Mouse (Mus musculus) lung, embryonic 15.5 days (tissue): ENCODE measurements around the gene Sfrp5. TPM values are rescaled to one million over a fixed set of nuclear protein-coding genes. Genes with fewer than 3 reads are reported as not detected.
A peak's percentile ranks its signal among the peaks of the same experiment; 100 is the strongest.

Experiments
- ATAC-seq: fragments of 200-750 bp; cut with Nextera tagmentation; 2 replicates; pipeline ENCODE4 v1.8.0; 2017; ENCODE audit warnings: moderate number of reproducible peaks, borderline replicate concordance; ENCODE audit not compliant: low FRiP score, low TSS enrichment; ENCODE audit errors: extremely low read depth
- H3K27ac ChIP-seq: fragments of 300-500 bp; sonication (generic); 2 replicates; pipeline ENCODE4 v1.5.1; 2015; ENCODE audit warnings: moderate library complexity, mild to moderate bottlenecking, inconsistent platforms
- H3K27me3 ChIP-seq: fragments of 300-500 bp; sonication (generic); 2 replicates; pipeline ENCODE4 v1.6.1; 2015; ENCODE audit warnings: inconsistent platforms
- H3K36me3 ChIP-seq: fragments of 300-500 bp; sonication (generic); 2 replicates; pipeline ENCODE4 v1.6.1; 2015; ENCODE audit warnings: inconsistent platforms
- H3K4me1 ChIP-seq: fragments of 300-500 bp; sonication (generic); 2 replicates; pipeline ENCODE4 v1.6.1; 2015; ENCODE audit warnings: inconsistent platforms
- H3K4me2 ChIP-seq: fragments of 300-500 bp; sonication (generic); 2 replicates; pipeline ENCODE4 v1.6.1; 2015; ENCODE audit warnings: inconsistent platforms, mild to moderate bottlenecking, moderate library complexity
- H3K4me3 ChIP-seq: fragments of 300-500 bp; sonication (generic); 2 replicates; pipeline ENCODE4 v1.5.1; 2015; ENCODE audit warnings: mild to moderate bottlenecking, inconsistent platforms
- H3K9ac ChIP-seq: fragments of 300-500 bp; sonication (generic); 2 replicates; pipeline ENCODE4 v1.6.1; 2015; ENCODE audit warnings: inconsistent platforms
- H3K9me3 ChIP-seq: fragments of 300-500 bp; sonication (generic); 2 replicates; pipeline ENCODE4 v1.6.1; 2016; ENCODE audit warnings: inconsistent platforms
- whole genome bisulfite sequencing: fragments of 180-500 bp; shearing (Covaris S2); methylation state at CpG from one replicate; pipeline ENCODE4 v1.1.7; 2015; 5-methylcytosine and 5-hydroxymethylcytosine counted together
- polyA plus RNA-seq: library from polyadenylated mRNA; unstranded; fragments of >200 nt; fragmentation: Nextera tagmentation; extraction: Ambion mirVana; gene quantifications from 2 replicates; pipeline ENCODE4 v1.2.1, GENCODE M21; 2015

The Sfrp5 gene
- polyA plus RNA-seq, 1 experiment from 2014 or later: 0.95 TPM

DNA sequence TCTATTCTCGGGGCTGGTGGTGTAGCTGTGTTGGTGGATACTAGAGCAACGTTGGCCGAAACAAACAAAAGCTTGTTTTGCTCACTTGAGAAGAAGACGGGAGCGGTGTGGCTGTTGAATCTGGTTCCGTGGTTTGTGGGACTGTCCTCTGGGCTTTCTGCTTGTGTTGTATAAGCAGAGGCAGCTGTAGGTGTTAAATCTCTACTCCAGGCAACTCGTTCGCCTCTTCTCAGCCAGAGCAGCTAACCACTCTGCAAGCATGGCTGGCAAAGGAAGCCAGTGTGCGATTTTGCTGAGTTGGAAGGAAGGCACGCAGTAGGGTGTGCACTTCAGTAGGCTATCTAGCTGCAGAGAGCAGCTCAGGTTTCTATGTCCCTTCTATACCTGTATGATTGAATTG, 24.4 kb upstream of the Sfrp5 start:
- Histone ChIP-seq H3K27me3 (no peaks in the 10 kb centered on the region), H3K4me3 (no peak overlapping the region), H3K9ac (no peak overlapping the region), H3K9me3 (no peaks in the 10 kb centered on the region), H3K27ac (no peak overlapping the region), H3K4me2 (no peak overlapping the region), H3K36me3 (no peaks in the 10 kb centered on the region), H3K4me1 (no peaks in the 10 kb centered on the region)
- WGBS: 73% methylated on average over 10 of the region's 10 CpGs
- no peak for ATAC-seq

DNA sequence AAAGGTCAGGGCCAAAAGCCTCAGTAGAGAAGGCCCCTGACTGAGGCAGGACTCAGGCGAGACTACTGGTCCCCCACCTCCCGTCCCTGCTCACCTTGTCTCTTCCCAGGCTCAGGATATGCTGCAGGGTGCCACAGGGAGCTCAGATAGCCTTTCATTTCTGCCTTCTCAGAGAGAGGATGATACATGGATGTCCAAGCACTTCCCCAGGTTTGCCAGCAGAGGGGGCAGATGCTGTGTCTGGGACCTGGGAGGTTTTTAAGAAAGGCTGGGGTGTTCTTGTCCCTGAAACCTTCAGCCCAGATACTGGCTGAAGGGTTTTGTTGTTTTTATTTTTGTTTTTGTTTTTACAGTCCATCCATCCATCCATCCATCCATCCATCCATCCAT, 15.3 kb upstream of the Sfrp5 start:
- H3K9ac ChIP-seq: no peak overlapping the region
- H3K9me3 ChIP-seq: no peaks in the 10 kb centered on the region
- H3K27ac ChIP-seq: no peak overlapping the region
- H3K4me1 ChIP-seq: no peaks in the 10 kb centered on the region
- 17% methylated on average over 2 of the region's 2 CpGs for WGBS
- H3K36me3 ChIP-seq: no peaks in the 10 kb centered on the region
- H3K4me2 ChIP-seq: no peak overlapping the region
- no peak for ATAC-seq
- H3K27me3 ChIP-seq: no peaks in the 10 kb centered on the region
- H3K4me3 ChIP-seq: no peak overlapping the region

DNA sequence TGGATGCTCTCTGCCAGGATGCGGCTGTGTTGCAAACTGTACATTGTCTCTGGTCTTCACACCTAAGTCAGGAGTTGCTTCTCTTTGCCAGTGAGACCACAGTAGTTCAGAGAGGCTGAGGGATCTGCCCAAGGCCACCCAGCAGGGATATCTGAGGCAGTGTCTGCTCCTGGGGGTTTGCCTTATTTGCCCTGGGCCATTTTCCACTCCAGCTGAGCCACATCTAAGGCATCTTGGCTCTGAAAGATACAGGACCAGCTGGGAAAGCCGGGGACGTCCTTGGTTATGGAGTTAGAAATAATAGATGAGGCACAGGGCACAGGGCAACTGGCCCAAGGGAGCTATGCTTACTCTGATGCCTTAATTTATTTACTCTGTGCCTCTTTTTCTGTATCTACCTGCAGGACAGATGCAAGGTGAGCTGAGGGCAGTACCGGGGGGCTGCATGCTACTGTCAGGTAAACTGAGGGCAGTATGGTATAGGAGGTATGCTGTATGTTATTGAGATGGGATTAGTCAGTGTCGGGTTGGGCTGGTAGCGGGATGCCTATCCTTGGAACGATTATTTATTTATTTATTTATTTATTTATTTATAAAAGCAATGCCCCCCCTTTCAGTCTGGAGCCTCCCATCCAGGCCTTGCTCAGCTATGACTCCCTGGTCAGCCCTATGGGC, 14.8 kb upstream of the Sfrp5 start:
- Histone ChIP-seq H3K4me2 (no peak overlapping the region), H3K4me1 (no peaks in the 10 kb centered on the region), H3K9ac (no peak overlapping the region), H3K36me3 (no peaks in the 10 kb centered on the region), H3K4me3 (no peak overlapping the region), H3K9me3 (no peaks in the 10 kb centered on the region), H3K27ac (no peak overlapping the region), H3K27me3 (no peaks in the 10 kb centered on the region)
- 59% methylated on average over 7 of the region's 7 CpGs for WGBS
- ATAC-seq: no peak; the same call in 1 of the 2 replicates

DNA sequence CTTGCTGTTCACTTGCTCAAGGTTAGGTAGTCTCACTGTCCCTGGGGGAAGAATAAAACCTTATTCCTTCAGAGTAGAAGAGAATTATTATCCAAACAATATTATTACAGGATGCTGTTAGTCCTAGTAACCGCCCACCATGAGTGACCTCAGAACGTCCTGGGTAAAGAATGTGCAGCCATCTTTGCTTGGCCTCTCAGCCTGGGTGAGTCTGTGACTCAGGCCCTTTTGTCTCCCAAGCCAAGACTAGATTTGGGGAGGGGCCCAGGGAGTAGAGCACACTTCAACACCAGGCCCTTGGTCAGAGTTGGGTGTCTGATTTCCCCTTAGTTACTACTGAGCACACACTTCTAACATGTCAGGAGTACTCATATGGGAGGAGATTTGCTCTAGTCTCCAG, 12.5 kb upstream of the Sfrp5 start:
- no peaks in the 10 kb centered on the region; the same call in 1 of the 2 replicates for H3K27me3 ChIP-seq
- no peak overlapping the region for H3K9ac ChIP-seq
- H3K4me3 ChIP-seq: no peak overlapping the region
- no peak overlapping the region for H3K4me2 ChIP-seq
- H3K9me3 ChIP-seq: no peaks in the 10 kb centered on the region
- WGBS: 53% methylated on average over 2 of the region's 2 CpGs
- no peak for ATAC-seq
- H3K27ac ChIP-seq: no peak overlapping the region
- H3K36me3 ChIP-seq: no peaks in the 10 kb centered on the region
- H3K4me1 ChIP-seq: no peaks in the 10 kb centered on the region

DNA sequence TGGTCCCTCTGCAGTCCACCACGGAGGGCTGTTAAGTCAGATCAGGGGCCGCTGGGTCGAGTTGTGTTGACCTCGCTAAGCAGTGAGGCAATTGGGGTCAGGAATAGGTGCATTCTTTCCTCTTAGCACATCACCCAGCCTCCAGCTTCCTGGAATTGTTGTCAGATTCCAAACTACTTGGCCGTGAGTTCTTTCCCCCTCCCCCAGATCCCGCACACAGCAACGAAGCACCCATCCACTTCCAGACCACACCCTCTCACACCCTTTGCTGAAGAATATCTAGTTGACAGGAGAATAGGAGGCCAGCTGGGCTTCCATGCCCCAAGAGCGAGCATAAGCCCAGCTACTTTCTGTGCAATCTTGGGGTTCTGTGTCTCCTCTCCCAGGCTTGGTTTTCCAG, 9.9 kb upstream of the Sfrp5 start:
- H3K9me3 ChIP-seq: no peaks in the 10 kb centered on the region
- H3K4me3 ChIP-seq: no peak overlapping the region
- H3K36me3 ChIP-seq: no peaks in the 10 kb centered on the region
- WGBS: 15% methylated on average over 8 of the region's 8 CpGs
- no peak overlapping the region for H3K4me2 ChIP-seq
- no peaks in the 10 kb centered on the region; the same call in 1 of the 2 replicates for H3K27me3 ChIP-seq
- no peak overlapping the region for H3K27ac ChIP-seq
- no peaks in the 10 kb centered on the region for H3K4me1 ChIP-seq
- no peak for ATAC-seq
- H3K9ac ChIP-seq: no peak overlapping the region

DNA sequence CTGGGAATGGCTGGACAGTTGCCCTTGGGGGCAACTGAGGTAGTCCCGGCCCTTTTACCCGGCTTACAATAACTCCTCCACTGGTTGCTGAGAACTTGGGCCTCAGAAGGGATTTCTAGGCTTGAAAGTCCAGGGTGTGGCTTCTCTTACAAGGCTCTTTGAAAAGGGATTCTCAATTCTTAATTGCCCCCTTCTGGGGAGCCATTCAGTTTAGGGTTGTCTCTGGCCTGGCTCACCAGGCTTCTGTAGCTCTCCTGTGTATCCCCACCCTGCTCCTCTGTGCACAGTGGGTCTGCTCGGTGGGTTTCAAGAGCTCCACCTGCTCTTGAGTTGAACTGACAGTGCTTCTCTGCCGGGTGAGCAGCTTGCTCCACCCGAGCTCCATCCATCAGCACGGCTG, 7.9 kb upstream of the Sfrp5 start:
- H3K9me3 ChIP-seq: no peaks in the 10 kb centered on the region
- ATAC-seq: no peak
- H3K27ac ChIP-seq: no peak overlapping the region
- no peak overlapping the region for H3K4me2 ChIP-seq
- H3K36me3 ChIP-seq: no peaks in the 10 kb centered on the region
- H3K4me1 ChIP-seq: no peaks in the 10 kb centered on the region
- 47% methylated on average over 6 of the region's 6 CpGs for WGBS
- H3K4me3 ChIP-seq: no peak overlapping the region
- no peak overlapping the region for H3K9ac ChIP-seq
- no peaks in the 10 kb centered on the region; the same call in 1 of the 2 replicates for H3K27me3 ChIP-seq

DNA sequence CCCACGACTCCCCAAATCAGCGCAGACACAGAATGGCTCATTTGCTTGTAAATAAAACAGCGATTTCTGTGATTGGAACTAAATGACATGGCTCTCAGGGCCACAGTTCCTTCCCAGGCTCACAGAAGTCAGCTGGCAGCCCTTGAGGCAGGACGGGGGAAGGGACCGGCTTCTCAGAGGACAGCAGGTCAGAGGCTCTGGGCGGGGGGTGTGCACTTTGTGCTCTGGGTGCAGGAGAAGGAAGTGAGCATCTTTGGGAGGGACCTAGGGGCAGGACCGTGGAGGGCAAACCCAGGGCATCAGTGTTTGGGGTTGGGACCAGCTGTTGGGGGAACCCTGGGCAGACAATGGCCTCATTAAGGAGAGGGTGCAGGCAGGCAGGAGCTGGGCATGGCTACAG, 7.4 kb upstream of the Sfrp5 start:
- WGBS: 52% methylated on average over 7 of the region's 7 CpGs
- Histone ChIP-seq H3K4me2 (no peak overlapping the region), H3K27ac (no peak overlapping the region), H3K4me3 (no peak overlapping the region), H3K9me3 (no peaks in the 10 kb centered on the region), H3K36me3 (no peaks in the 10 kb centered on the region), H3K27me3 (no peaks in the 10 kb centered on the region; the same call in 1 of the 2 replicates), H3K9ac (no peak overlapping the region), H3K4me1 (no peaks in the 10 kb centered on the region)
- ATAC-seq: no peak

DNA sequence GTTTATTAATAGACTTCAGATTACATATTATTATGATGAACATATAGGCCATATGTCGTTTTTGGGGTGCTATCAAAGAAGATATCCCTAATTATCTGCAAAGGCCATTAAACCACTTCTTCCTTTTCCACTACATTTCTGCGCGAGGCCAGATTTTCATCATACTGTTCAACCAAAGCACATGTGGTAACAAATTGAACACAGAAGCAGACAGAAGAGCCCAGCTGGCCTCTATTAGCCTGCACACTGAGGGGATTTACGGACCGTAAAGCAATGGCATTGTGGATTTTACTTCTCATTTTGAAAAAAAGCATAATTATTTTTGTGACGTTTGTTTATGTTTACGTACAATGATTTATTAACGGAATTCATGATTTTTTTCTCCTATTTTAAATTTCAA, 3.1 kb upstream of the Sfrp5 start:
- H3K27ac ChIP-seq: no peak overlapping the region
- H3K4me3 ChIP-seq: no peak overlapping the region
- H3K4me1 ChIP-seq: peaks cover 11% of the 10 kb centered on the region
- peaks cover 42% of the 10 kb centered on the region for H3K27me3 ChIP-seq
- WGBS: 76% methylated on average over 8 of the region's 8 CpGs
- H3K9ac ChIP-seq: no peak overlapping the region
- ATAC-seq: no peak
- no peaks in the 10 kb centered on the region for H3K36me3 ChIP-seq
- no peak overlapping the region for H3K4me2 ChIP-seq
- no peaks in the 10 kb centered on the region for H3K9me3 ChIP-seq

DNA sequence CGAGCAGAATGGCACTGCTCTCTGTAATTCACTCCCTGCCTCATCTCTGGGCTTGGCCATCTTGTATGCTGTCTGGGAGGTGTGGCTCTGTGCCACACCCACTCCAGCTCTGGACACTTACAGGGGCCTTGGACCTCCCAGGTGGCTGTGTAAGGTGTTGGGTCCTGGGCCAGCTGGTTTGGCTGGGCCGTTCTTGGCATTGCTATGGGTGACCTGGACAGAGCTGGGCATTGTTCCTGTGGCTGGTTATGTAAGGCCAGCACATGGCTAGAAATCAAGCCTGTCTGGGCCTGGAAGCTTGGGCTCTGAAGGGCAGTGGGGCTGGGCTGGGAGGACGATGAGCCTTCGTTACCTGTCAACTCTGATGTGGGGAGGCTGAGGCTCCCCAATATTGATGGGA, 2.3 kb upstream of the Sfrp5 start:
- Histone ChIP-seq H3K36me3 (no peaks in the 10 kb centered on the region), H3K4me1 (peaks cover 11% of the 10 kb centered on the region), H3K9me3 (no peaks in the 10 kb centered on the region), H3K4me3 (no peak overlapping the region), H3K27me3 (peaks cover 51% of the 10 kb centered on the region), H3K4me2 (no peak overlapping the region), H3K9ac (no peak overlapping the region), H3K27ac (no peak overlapping the region)
- no peak for ATAC-seq
- 78% methylated on average over 4 of the region's 4 CpGs for WGBS

DNA sequence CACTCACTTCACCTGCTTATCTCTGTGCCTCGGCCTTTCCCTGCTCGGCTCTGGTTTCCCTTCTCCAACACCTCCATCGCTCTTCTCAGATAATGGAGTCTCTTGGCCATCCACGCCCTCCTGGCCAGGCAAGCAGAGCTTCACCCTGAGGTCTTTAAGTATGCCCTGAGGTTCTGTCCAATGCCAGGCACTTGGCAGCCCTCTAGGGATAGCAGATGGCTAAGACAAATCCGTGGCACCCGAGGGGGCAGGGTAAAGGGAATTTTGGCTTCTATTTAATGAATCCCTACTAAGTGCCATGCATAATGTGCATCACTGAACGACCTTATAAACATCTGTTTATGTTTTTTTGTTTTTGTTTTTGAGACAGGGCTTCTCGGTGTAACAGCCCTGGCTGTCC, 415 bp upstream of the Sfrp5 start:
- Histone ChIP-seq H3K9me3 (no peaks in the 10 kb centered on the region), H3K36me3 (no peaks in the 10 kb centered on the region), H3K4me1 (peaks cover 13% of the 10 kb centered on the region), H3K27me3 (peaks cover 65% of the 10 kb centered on the region), H3K9ac (no peak overlapping the region), H3K4me3 (no peak overlapping the region; the same call in 1 of the 2 replicates), H3K27ac (no peak overlapping the region), H3K4me2 (peak overlapping the region; percentile 48; the same call in 1 of the 2 replicates)
- 27% methylated on average over 8 of the region's 8 CpGs for WGBS
- no peak for ATAC-seq

DNA sequence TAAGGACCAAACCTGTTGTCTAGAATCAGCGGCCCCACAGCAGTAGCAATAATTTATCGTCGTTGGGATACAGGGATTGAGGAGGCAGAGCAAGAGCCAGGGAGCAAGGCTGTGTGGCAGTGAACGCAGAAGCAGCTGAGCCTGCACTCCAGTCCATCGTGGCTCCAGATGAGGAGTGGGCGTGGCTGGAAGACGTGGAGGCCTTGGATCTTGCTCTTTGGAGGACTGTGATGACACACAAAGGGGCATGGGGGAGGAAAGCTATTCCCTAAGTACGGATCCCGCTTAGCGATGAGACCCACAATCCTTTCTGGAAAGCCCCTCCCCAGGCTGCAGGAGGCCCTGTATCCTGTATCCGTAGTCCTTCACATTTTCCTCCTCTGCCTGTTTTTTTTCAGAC, 4.0 kb downstream of the Sfrp5 start:
- H3K27me3 ChIP-seq: peaks cover 51% of the 10 kb centered on the region

DNA sequence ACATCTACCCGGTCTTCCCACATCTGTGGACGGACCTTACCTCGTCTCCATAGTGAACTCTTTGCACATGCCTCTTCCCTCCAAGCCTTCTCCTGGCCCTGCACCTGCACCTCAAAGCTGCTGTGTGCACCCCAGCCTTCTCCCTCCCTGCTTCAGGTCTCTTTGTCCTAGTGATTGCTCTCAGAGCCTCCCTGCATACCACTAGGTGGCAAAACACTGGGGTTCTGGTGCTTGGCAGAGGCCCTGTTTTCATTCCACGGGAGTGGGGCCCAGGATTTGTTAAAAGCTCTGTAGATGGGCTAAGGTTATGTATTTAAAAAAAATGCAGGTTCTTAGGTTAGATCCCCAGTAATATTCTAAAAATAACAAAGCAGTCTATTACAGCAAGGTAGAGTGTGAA, 5.0 kb downstream of the Sfrp5 start:
- no peaks in the 10 kb centered on the region for H3K36me3 ChIP-seq
- no peak for ATAC-seq
- peak overlapping the region; percentile 85 for H3K27ac ChIP-seq
- peaks cover 39% of the 10 kb centered on the region for H3K4me1 ChIP-seq
- peaks cover 41% of the 10 kb centered on the region for H3K27me3 ChIP-seq
- H3K9me3 ChIP-seq: no peaks in the 10 kb centered on the region
- no peak overlapping the region for H3K4me2 ChIP-seq
- 35% methylated on average over 4 of the region's 4 CpGs for WGBS
- H3K4me3 ChIP-seq: no peak overlapping the region
- H3K9ac ChIP-seq: no peak overlapping the region

More for the DNA sequence above, 4.0 kb downstream of the Sfrp5 start:
- peaks cover 37% of the 10 kb centered on the region for H3K4me1 ChIP-seq
- H3K4me2 ChIP-seq: no peak overlapping the region
- ATAC-seq: no peak
- H3K27ac ChIP-seq: no peak overlapping the region
- H3K9me3 ChIP-seq: no peaks in the 10 kb centered on the region
- H3K36me3 ChIP-seq: no peaks in the 10 kb centered on the region
- no peak overlapping the region for H3K9ac ChIP-seq
- WGBS: 47% methylated on average over 11 of the region's 11 CpGs
- H3K4me3 ChIP-seq: no peak overlapping the region

DNA sequence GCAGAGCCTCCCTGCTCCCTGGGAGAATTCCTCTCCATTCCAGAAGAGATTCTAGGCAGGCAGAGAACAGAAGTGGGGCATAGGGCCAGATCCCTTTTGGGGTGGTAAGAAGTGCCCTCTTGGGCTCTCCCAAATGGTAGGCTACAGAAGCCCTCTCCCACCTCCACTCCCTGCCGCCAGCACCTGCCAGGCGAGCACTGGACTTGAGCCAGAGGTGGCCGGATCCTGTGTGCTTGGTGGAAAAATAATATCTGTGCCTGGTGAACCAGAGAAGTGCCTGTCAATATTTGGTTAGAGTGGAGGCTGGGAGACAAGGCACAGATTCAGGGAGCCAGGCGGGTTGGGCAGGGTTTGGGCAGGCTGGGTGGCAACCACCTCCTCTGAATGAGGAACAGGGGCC, 5.7 kb downstream of the Sfrp5 start:
- H3K4me2 ChIP-seq: no peak overlapping the region
- 59% methylated on average over 4 of the region's 4 CpGs for WGBS
- H3K27ac ChIP-seq: peak overlapping the region; percentile 85
- ATAC-seq: peak; percentile 52
- peaks cover 32% of the 10 kb centered on the region for H3K4me1 ChIP-seq
- H3K36me3 ChIP-seq: 0 out of 2 replicates have a peak, but pooled peaks cover 1% of the 10 kb centered on the region
- H3K27me3 ChIP-seq: peaks cover 34% of the 10 kb centered on the region
- H3K9me3 ChIP-seq: no peaks in the 10 kb centered on the region
- H3K9ac ChIP-seq: no peak overlapping the region
- no peak overlapping the region for H3K4me3 ChIP-seq
